Mouse (Mus musculus): ENCODE results near the gene Vmn1r220.

DNA sequence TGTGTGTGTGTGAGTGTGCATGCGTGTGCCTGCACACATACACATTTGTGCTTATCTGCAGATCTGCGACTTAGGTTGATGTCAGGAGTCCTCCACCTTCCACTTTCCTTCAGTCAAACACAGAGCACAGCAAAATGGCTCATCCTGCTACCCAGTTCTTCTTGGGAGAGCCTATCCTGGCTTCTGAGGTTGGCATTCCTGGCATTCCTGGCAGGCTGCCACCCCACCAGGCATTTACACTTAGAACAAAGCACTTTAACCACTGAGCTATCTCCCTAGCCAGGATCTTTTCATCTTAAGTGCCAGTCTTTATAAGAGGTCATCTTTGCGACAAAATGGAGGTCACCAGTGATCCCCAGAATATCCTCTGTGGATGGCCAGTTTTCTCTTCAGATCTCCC is 29.9 kb downstream of the Vmn1r220 start:
- TF ChIP-seq CTCF (IDR thresholded peaks at IDR 0.05; ENCODE audit: extremely low read depth, insufficient read depth, low read length): no peak
- no peak for TF ChIP-seq POLR2A (IDR thresholded peaks at IDR 0.05; ENCODE audit: extremely low read depth, insufficient read depth, low read length)

All from cortical plate, adult 2 months (tissue).